Mouse (Mus musculus): ENCODE measurements around the gene Iqsec1. TPM values are rescaled to one million over a fixed set of nuclear protein-coding genes. Genes with fewer than 3 reads are reported as not detected.

The Iqsec1 gene
- total and polyA plus RNA-seq, 3 experiments: 17.0 to 90.4 (median 83.5) TPM

DNA sequence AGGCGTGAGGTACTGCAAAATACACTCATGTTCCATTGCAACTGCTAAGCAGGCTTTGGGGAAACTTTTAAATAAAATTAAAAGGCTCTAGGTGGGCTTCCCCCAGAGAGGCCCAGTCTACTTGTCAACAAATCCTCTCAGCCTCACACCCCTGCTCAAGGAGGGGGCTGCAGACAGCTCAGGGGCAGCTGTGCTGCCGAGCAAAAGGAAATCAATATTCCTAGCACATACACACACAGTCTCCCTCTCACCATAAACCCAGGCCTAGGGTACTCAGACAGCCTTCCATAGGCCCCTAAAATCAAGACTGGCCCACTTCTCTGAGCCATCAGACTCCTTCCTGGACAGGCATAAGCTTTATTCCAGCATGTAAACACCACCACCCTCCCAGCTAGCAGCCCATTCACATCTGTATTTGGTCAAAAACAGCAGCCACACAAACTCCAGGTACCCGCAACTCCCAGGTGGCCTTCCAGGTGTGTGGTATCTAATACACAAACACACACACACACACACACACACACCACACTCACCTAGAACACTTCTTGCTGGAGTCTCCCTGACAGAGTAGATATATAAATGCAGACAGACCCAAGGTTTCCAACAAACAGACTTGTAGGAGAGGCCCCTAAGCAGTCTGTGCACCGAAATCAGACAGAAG, 273.1 kb downstream of the Iqsec1 start:
- DNase-seq (ENCODE audit: extremely low read depth): no peak
- Histone ChIP-seq H3K27ac (ENCODE audit: insufficient read depth, low read depth) (no peak overlapping the region), H3K79me2 (replicated peaks; ENCODE audit: control insufficient read depth, extremely low read depth, insufficient read depth, poor library complexity, severe bottlenecking) (peaks cover 42% of the 10 kb centered on the region), H3K27me3 (replicated peaks) (no peaks in the 10 kb centered on the region), H3K4me2 (ENCODE audit: insufficient read depth, low read depth, poor library complexity, severe bottlenecking) (no peak overlapping the region), H3K9me3 (replicated peaks; ENCODE audit: low read length) (no peaks in the 10 kb centered on the region), H3K4me1 (ENCODE audit: control insufficient read depth in 1 of 2, insufficient read depth in 2 of 2) (peaks cover 6 to 76% of the 10 kb centered on the region in 2 experiments), H3K36me3 (replicated peaks in 1 of 2; ENCODE audit: control insufficient read depth in 1 of 2, insufficient read depth in 1 of 2, low read length in 1 of 2) (peaks cover 38 to 97% of the 10 kb centered on the region in 2 experiments), H3K4me3 (replicated peaks in 1 of 3; ENCODE audit: low read depth in 2 of 3, low read length in 2 of 3, poor library complexity in 1 of 3) (no peak overlapping the region), H3K9ac (ENCODE audit: insufficient read depth, low read depth) (no peak overlapping the region)
- in situ Hi-C loops (cut with MboI; ENCODE audit: low pct_ligation_motif_present, low pct_unique_long_range_greater_than_20kb, low sequenced_read_pairs) (no loop called here), dilution Hi-C loops (cut with MboI; ENCODE audit: extremely low pct_ligation_motif_present, extremely low pct_unique_long_range_greater_than_20kb, low sequenced_read_pairs) (no loop called here)
- TF ChIP-seq CHD1 (IDR thresholded peaks at IDR 0.05; ENCODE audit: low read depth, low read length): no peak
- no peak for TF ChIP-seq BHLHE40 (IDR thresholded peaks at IDR 0.05; ENCODE audit: low read depth, low read length)
- TF ChIP-seq MYC (IDR thresholded peaks at IDR 0.05; ENCODE audit: low read depth, low read length): no peak
- no peak for TF ChIP-seq MEF2A (IDR thresholded peaks at IDR 0.05; ENCODE audit: borderline replicate concordance, low read depth, low read length)
- no peak for TF ChIP-seq PAX5 (IDR thresholded peaks at IDR 0.05; ENCODE audit: low read length)
- TF ChIP-seq ZKSCAN1 (IDR thresholded peaks at IDR 0.05; ENCODE audit: borderline replicate concordance, low read depth, low read length): no peak
- no peak for TF ChIP-seq ELF1 (IDR thresholded peaks at IDR 0.05; ENCODE audit: low read depth, low read length)
- TF ChIP-seq E2F4 (IDR thresholded peaks at IDR 0.05; ENCODE audit: insufficient replicate concordance, low read depth, low read length): no peak
- no peak for TF ChIP-seq TBP (conservative IDR thresholded peaks at IDR 0.05; ENCODE audit: low read depth, low read length)
- no peak for TF ChIP-seq UBTF (IDR thresholded peaks at IDR 0.05; ENCODE audit: low read depth, low read length)
- TF ChIP-seq EP300 (IDR thresholded peaks at IDR 0.05; ENCODE audit: low read length): no peak
- no peak for TF ChIP-seq ZMIZ1 (IDR thresholded peaks at IDR 0.05; ENCODE audit: low read depth, low read length)
- no peak for TF ChIP-seq GABPA (IDR thresholded peaks at IDR 0.05; ENCODE audit: insufficient replicate concordance, low read depth, low read length)
- TF ChIP-seq NELFE (IDR thresholded peaks at IDR 0.05; ENCODE audit: low read depth, low read length): no peak
- no peak for TF ChIP-seq HCFC1 (IDR thresholded peaks at IDR 0.05; ENCODE audit: low read depth, low read length)
- TF ChIP-seq USF2 (conservative IDR thresholded peaks at IDR 0.05; ENCODE audit: low read depth, low read length): no peak
- TF ChIP-seq MAZ (IDR thresholded peaks at IDR 0.05; ENCODE audit: low read depth, low read length): no peak
- no peak for TF ChIP-seq TCF12 (IDR thresholded peaks at IDR 0.05; ENCODE audit: low read depth, low read length)

DNA sequence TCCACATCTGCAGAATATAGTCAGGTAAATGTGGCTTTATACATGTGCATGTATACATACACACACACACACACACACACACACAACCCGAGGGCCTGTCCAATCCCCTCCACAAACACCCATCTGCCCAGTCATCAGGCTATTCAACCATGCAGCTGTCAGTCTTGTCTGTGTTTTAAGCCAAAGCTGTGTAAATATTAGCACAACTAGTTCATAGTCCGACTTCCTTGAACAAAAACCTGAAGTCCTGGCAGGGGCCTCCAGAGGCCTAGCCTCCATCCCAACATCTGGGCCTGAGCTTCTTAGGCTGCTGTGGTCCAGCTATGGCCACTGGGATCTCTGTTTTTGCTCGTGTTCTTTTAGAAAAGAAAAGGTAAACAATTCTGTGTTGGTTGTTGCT, 274.8 kb downstream of the Iqsec1 start:
- in situ Hi-C loops (cut with MboI; ENCODE audit: low pct_ligation_motif_present, low pct_unique_long_range_greater_than_20kb, low sequenced_read_pairs): no loop called here
- dilution Hi-C loops (cut with MboI; ENCODE audit: extremely low pct_ligation_motif_present, extremely low pct_unique_long_range_greater_than_20kb, low sequenced_read_pairs): no loop called here
- no peaks in the 10 kb centered on the region for H3K9me3 ChIP-seq (replicated peaks; ENCODE audit: low read length)
- peaks cover 37 to 97% of the 10 kb centered on the region in 2 experiments for H3K36me3 ChIP-seq (replicated peaks in 1 of 2; ENCODE audit: control insufficient read depth in 1 of 2, insufficient read depth in 1 of 2, low read length in 1 of 2)
- H3K4me2 ChIP-seq (ENCODE audit: insufficient read depth, low read depth, poor library complexity, severe bottlenecking): no peak overlapping the region
- H3K27ac ChIP-seq (ENCODE audit: insufficient read depth, low read depth): no peak overlapping the region
- H3K4me1 ChIP-seq (ENCODE audit: control insufficient read depth in 1 of 2, insufficient read depth in 2 of 2): peaks cover 3 to 75% of the 10 kb centered on the region in 2 experiments; a peak in 3 of 4 replicates
- H3K4me3 ChIP-seq (replicated peaks in 1 of 3; ENCODE audit: low read depth in 2 of 3, low read length in 2 of 3, poor library complexity in 1 of 3): no peak overlapping the region
- DNase-seq (ENCODE audit: extremely low read depth): no peak
- no peaks in the 10 kb centered on the region for H3K27me3 ChIP-seq (replicated peaks)
- TF ChIP-seq CHD1 (IDR thresholded peaks at IDR 0.05; ENCODE audit: low read depth, low read length) (no peak), MAX (IDR thresholded peaks at IDR 0.05; ENCODE audit: low read length) (no peak), NRF1 (IDR thresholded peaks at IDR 0.05; ENCODE audit: low read depth, low read length) (no peak)
- H3K9ac ChIP-seq (ENCODE audit: insufficient read depth, low read depth): no peak overlapping the region
- H3K79me2 ChIP-seq (replicated peaks; ENCODE audit: control insufficient read depth, extremely low read depth, insufficient read depth, poor library complexity, severe bottlenecking): peaks cover 40% of the 10 kb centered on the region
